Mouse (Mus musculus): ENCODE data around the gene Nicn1.
"Not testable (repeated sequence)": the region's sequence is repeated elsewhere in the genome, so short reads cannot be mapped to it uniquely, and the experiment has no call there.

Gene Nicn1

DNA sequence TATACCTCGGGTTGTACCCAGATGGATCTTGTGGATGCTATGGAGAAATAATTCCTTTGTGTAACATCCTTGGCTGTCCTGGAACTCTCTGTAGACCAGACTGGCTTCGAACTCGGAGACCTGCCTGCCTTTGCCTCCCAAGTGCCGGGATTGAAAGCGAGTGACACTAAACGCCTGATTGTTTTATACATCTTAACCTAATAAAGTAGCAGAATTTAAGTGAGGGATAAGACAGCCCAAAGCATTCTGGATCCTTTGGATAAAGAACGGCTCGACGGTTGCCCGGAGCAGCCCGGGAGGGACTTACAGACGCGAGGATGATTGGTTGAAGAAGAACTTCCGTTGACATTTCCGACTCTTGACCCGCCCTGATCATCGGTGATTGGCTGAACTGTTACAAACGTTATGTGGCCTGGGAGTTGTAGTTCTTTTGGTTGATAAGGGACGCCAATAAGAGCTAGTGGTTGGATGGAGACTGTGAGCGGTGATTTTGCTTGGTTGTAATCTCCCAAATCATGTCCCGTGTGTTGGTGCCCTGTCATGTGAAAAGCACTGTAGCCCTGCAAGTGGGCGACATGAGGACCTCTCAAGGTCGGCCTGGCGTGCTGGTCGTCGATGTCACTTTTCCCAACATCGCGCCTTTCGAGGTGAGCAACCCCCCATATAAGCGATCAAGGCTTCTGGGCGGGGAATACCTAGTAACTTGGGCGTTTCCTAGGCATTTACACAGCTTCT lies at the start of gene Nicn1:
Gene Nicn1, plus strand, starts transcription at position 414 of the 735 bp plus-strand sequence.
- DNase-seq = peak; percentile 95 to 96

DNA sequence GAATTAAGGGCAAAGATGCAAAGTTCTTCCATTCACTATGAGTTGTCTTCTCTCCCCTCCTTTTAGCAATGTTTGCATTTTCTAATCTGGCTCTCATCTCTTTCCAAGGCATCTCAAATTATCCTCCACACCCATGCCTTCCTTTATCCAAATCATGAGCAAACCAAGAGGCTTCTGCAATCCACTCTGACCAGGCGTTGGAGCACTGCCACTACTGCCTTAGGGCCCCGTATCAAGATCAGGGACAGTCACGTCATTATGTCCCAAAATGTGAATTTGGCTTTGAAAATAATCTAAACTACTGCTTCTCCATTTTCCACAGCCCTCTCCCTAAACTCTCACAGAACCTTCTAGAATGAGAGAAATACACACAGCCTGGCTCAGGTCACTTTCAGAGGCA lies 45.7 kb upstream of the Nicn1 start:
- no peak for DNase-seq

DNA sequence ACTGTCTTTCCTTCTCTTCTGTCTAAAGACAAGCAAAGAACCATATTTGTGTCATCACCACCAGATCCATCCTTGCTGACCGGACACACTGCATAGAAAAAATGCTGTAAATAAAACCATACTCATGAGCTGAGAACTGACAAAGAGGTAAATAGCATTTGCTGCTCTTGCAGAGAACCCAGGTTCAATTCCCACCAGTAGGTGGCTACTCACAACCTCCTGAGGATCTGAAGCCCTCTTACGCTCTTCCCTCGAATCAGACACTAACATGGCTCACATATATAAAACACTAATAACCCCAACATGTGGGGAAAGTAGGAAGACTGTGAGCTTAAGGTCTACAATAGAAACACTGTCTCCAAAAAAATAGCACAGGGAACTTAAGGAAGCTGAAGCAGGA lies 45.2 kb upstream of the Nicn1 start:
- DNase-seq = no peak

DNA sequence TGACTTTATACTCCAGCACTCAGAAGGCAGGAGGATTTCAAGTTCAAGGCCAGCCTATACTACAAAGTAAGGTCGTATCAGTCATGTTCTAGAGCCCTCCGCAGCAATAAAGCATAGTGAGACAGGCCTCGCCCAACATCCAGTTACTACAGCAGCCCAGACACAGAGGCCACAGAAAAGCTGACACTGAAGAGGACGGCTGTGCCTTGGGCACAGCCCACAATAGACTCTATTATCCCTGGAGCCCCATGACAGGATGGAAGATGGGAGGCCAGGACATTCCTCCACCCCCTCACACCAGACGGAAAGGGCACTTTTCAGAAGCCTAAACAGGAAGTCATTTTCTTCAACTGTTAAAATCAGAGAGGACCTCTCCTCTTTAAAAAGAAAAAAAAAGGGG lies 41.3 kb upstream of the Nicn1 start:
- DNase-seq = no peak

DNA sequence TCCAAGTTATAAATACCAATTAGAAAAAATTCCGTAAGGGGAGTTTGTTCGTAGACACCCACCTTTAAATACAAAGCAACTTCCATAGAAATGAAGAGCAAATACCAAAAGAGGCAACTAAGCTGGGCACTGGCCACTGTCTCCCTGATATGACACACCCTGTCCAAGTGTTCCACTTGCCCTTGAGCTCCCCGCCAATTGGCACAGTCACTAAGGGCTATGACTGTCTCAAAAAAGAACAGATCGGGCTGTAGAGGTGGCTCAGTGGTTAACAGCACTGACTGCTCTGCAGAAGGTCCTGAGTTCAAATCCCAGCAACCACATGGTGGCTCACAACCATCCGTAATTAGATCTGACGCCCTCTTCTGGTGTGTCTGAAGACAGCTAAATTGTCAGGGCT lies 38.4 kb upstream of the Nicn1 start:
- no peak for DNase-seq

DNA sequence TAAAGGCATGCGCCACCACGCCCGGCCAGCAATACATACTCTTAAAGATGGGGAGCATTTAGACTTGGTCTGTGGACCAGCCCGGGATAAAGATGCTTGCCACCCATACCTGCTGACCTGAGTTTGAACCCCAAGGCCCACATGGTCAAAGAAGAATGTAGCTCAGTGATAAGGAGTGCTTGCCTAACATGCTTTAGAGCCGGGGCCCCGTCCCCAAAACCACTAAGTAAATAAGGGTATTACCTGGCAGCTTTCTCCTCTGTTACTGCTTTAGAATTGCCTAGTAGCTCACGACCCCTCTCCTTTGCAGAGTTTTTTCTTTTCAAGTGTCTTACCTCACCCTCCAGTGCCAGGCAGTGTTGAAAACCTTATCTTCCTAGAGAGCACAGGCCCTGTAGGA lies 37.5 kb upstream of the Nicn1 start:
- DNase-seq = no peak

DNA sequence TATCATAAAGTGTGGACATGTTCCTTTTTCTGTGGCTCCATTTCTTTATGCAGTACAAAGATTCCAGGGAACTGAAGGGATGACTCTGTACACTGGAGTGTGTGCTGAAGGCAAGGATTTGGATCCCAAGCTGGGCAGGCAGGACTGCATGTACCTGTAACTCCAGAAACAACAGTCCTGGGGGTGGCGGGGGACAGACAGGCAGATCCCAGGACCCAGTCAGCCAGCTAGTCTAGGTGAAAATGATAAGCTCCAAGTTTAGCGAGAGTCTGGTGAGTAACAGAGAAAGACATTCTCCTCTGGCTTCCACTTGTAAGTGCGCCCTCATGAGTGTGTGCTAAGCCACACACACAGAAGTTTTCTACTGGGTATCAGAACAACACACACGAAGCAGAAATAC lies 29.7 kb upstream of the Nicn1 start:
- DNase-seq = no peak

DNA sequence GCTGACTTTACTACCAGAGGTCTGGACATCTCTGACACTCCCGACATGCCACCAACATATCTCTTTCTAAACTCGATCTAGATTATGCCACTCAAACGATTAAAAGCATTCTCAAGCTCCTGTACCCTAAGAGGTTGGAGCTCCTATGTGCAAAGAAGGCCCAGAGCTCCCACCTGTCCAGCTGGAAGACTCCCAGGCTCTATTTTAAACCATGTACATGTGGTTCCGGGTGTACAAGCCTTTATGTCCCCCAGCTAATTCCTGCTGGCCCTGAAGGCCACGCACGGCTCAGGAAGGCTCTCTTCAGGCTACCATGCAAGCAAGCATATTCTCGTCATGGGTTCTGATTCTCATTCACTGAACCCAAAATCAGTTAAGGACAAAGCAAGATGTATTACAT lies 28.4 kb upstream of the Nicn1 start:
- no peak for DNase-seq

DNA sequence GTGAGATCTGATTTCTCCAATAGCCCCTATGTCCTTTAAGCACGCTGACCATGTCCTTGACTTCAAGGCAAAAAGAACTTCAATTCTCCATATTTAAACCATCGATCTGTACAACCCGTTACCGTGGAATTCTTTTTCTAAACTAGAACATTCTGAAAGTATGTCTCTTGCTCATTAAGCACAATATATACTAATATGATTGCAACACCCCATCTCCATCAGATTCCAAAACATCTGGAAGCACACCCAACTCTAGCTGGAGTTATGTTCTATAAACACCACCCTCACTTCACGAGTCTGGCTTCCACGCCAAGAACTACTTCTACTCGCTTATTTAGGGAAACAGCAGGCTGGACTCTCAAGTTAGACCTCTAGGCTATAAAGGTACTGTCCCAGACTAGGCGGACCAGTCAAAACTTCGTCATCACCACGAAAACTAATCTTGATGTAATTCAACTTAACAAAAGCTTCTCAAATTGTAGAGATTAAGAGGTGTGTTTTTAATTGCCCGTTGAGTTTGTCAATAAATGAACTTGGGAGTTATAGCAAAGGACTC lies 27.7 kb upstream of the Nicn1 start:
- peak; percentile 60 to 71 for DNase-seq

DNA sequence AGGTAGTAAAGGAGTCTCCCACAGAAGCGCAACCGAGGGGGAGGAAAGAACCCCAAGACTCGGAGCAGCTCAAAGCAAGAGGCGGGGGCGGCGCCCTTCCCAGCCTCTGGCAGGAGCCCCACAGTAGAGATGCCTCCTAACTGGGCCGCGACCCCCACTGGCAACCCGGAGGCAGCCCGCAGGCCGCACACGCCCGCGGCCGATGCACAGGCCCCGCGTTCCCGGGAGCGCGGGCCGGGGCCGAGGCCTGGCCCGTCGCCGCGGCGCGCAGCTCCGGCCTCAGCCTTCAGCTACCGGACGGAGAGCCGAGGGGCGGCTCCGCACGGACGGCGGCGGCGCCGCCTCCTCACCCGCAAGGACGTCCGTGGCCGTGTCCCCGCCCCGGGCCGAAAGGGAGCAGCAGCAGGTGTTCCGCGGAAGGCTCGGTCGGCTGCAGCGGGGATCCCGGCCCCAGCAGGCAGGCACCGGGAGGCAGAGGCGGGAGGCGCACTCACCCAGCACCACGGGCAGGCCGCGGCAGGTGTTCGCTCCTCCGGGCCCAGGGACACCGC lies 27.0 kb upstream of the Nicn1 start:
- DNase-seq = peak in 1 of 2 experiments; percentile 74

DNA sequence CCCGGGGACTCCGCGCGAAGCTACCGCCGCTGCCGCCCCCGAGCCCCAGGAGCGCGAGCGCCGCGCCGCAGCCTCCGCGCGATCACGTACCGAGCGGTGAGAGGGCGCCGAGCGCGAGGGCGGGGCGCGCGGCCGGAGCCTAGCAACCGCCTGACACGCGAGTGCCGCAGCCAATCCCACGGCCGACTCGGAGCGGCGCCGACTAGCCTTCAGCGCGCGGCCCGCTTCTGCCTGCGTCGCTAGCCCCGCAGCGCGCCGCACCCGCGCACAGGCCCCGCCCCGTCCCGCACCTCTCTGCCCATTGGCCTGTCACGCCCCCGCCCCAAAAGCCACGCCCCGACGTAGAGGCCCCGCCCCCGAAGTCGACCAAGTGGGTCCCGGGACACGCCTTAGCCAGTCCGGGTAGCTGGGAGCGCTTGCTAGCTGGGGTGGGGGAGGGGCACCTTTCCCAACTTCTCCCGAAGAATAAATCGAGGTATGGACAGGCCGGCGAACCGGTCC lies 26.5 kb upstream of the Nicn1 start, which contains the start of gene Dag1:
Gene Dag1, minus strand, starts transcription at position 269 of the 501 bp plus-strand sequence.
- DNase-seq = peak; percentile 98 to 100

DNA sequence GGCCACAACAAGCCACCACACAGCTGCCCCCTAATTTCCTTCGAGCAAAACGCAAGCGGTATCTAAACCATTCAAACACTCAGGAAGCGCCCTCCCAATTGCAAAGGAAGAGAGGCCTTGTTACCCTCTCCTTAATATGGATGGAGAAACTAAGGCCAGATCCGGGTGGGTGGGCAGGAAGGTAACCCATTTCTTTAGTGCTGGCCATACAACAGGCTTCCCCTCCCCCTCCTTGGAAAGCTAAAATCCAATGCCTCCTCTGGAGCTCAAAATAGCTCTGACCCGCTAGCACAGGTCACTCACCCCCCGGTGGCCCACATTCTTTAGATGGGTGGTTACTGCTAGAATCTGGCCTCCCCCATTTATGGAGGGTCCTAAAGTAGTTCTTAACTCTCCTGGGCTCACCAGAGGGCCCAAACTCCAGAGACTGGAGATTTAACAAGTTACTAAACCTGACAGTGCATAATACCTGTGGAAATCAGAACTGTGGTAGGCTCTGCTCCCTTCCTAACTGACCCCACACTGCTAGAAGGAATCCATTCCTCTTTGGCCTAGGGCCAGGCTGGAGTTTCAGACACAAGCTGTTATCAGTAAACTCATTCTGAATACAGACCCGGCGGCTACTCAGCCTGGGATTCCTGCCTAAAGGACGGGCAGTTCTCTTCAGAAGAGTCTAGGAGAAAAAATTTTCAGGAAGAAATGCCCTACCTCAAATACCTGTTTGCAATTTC lies 25.9 kb upstream of the Nicn1 start:
- peak; percentile 57 to 67 for DNase-seq

DNA sequence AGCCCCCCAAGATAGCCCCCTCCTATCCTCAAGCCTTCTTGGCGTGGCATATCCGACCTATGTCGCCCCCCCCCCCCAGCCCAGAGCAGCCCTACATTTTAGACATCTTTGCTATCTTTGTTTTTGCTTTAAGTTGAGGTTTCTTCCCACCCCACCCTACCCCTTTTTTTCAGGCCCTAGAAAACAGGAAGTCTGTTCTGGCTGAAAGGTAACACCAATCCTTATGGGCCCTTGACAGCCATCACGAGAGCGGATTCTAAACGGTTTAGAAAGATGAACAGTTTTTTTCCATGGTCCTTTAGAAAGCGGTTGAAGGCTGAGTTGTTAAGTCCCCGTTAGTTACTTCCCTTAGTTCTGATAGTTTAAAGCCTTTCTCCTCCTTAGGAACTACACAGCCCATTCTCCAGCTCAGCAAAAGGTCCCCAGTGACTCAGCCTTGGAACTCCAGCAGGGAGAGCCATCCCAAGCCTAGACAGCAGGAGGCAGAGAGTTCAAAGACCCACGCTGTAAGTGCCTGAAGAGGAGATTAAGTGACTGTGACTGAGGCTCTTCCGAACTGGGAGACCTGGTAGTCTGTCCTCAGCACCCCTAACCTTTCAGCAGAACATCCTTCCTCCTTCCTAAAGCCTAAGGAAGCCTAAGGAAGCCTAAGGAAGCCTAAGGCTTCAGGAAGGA lies 23.8 kb upstream of the Nicn1 start:
- DNase-seq = no peak

DNA sequence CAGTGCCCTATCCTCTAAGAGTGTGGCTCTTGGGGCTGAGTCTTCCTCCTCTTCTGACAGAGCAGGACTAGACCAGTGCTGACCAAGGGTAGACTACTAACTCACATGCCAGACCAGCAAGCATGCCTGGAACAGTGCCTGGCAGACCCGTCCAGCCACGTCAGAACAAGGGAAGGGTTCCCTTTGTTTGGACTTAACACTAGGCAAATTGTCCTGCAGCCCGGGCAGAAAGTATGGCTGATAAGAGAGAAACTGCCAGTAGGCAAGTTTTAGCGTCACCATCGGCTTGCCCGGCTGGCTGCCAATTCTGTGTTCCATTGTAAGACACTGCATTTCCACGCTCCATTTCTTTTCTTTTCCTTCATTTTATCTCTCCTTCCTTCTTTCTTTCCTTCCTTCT lies 22.5 kb upstream of the Nicn1 start:
- DNase-seq = peak in 1 of 2 experiments; percentile 62

DNA sequence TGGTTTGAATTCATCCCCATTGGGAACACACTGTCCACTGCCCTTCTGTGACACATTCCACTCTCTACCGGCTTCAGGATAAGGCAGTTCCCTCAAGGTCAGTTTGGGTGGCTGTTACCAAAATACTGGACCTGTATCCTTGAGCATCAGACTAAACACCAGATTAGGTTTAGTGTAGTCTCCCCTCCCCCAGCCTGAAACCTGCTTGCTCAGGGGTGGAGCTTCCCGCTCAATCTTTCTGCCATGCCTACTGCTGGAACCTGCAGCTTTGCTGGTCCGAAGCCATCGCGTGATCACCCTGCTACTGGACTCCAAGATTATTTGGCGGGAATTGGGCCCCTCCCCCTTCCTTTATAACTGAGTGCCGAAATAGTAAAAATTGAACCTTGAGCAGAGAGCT lies 21.5 kb upstream of the Nicn1 start:
- not testable (repeated sequence) for DNase-seq

DNA sequence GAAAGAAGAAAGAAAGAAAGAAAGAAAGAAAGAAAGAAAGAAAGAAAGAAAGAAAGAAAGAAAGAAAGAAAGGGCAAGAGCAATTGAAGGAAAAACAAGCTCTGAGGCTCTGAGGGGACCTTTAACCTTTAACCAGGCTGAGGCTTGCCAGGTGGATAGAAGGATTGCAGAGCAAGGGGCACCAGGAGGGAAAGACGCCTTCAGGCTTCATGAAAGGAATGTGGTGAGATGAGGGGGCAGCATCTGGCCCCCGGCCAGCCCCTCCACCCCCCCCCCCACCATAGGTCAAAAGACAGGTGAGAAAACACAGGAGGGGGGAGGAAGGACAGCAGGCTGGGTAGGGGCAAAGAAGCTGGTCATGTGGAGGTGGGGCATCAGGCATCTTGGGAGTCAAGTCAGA lies 18.3 kb upstream of the Nicn1 start:
- DNase-seq = no peak

DNA sequence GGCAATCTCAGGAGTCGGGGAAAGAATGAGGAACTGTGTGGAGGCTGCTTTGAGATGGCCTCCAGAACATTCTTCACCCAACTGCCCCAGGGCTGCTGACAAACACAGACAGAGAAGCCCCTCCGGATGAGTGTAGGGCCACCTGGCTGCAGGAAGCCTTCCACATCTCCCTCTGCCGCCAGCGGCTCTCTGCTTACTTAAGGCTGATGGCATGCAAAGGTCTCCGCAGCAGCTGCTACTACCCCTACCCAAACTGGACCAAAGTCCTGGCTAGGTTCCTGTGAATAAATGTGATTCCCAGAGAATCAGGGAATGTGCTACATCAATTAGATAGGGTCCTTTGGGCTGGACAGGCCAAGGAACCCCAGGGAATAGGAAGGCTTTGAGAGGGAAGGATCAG lies 17.5 kb upstream of the Nicn1 start:
- DNase-seq = no peak

DNA sequence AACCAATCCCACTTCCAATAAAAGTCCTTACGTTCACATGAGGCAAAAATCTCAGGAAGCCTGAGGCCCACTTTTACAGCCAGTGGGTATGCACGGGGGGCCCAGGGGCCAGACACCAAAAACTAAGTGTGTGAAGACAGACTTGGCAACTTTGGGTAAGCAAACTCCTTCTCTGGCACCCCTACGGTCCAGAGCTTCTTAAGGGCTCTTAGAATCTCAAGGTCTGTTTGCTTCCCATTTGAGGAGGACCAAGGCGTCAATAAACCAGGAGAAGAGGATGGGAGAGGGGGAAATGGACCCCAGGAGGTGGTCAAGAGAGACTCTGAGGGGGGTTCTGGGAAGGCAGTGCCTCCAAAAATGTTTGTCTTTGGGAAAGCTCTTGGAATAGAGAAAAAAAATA lies 16.7 kb upstream of the Nicn1 start:
- peak in 1 of 2 experiments; percentile 63 for DNase-seq

DNA sequence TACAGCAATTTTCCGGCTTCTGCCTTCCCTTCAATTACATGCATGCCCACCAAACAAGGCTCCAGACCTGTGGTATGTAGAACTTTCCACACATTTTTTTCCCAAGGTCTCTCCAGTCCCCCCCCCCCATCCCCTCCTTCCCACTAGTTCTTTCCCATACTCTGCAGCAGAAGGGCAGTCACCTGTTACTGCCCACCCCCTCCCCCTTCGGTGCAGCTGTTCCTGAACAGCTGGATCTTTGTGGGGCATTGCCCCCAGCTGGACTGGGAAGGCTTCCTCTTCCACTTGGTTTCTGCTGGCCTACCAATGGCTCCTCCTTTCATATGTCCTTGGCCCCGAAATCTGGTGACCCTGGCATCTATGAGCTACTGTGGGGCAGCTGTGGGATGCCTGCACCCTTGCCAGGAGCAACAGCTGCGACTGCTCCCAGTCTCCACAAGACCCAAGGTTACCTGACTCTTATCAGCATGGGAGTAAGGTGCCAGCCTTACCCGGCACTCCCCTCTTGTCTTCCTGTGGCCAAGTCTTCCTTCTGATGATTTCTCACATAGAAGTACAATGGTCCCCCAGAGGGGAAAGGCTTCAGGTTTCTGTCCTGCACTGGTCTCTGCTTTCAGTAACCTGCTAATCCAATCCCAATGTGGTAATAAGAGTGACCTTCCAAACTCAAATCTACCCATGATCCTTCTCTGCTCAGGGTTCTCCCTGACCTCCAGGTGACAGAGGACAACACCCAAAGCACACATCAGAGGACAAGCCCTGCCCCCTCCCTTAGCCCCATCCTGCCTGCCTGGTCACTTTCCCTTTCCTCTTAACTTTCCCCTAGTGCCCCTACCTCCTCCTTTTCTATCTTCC lies 15.5 kb upstream of the Nicn1 start:
- no peak for DNase-seq

DNA sequence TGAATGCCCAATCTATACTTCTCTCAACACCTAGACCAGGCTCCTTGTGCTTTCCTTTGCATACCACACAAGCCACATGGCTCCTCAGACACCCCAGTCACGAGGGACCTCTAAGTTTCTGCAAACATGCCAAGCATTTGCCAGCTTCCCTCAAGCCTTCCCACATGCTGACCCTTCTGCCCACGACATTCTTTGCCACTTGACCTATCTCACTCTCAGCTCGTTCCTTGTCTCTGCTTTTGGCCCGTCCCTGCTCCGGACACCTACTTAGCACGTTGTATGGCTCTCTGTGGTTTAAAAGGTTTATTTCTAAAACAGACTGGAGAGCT lies 14.9 kb upstream of the Nicn1 start:
- peak; percentile 90 to 91 for DNase-seq

DNA sequence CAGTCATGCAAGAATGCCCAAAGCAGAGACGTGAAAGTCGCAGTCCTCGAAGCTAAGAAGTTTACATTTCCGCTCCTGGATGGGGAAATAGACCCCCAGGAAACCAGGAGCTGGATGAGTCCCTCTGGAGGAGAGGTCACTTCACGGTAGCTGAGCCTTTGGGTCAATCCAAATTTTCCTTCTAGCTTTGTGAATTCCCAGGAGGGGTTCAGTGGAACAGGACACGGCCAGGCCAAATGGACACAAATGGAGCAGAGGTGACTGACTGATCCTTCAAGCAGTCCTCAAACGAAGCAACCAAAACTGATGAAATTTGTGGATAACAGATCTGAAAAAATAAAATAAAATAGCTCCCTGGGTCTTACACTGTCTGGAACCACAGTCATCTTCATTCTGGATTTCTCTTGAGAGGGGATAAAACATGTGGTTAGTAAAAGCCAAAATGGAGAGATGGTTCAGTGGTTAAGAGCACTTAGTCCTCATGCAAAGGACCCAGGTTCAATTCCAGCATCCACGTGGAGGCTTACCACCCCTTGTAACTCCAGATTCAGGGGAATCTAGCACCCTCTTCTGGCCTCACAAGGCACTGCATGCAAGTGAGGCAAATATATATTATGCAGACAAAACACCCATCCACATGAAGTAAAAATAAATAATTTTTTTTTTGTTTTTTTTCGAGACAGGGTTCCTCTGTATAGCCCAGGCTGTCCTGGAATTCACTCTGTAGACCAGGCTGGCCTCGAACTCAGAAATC lies 11.4 kb upstream of the Nicn1 start:
- peak; percentile 41 to 64 for DNase-seq

Measured in lung, adult 18-20 months (tissue).